Mouse (Mus musculus): ENCODE measurements around the gene Anks1b. TPM values are rescaled to one million over a fixed set of nuclear protein-coding genes. Genes with fewer than 3 reads are reported as not detected.
"Not testable (repeated sequence)": the region's sequence is repeated elsewhere in the genome, so short reads cannot be mapped to it uniquely, and the experiment has no call there.

Gene Anks1b
- polyA plus RNA-seq, 1 experiment, result 0.19 TPM

GRCm38 (mm10) chr10:90627532-90627931 lies 754.2 kb downstream of the Anks1b start:
- no peak for DNase-seq (ENCODE audit: low read depth in 1 of 2, low spot score in 2 of 2)
- H3K36me3 ChIP-seq (ENCODE audit: control insufficient read depth, insufficient read depth, low read length), result no peaks in the 10 kb centered on the region
- H3K4me1 ChIP-seq (ENCODE audit: control insufficient read depth, insufficient read depth, insufficient read length), result no peaks in the 10 kb centered on the region
- 81% methylated on average over 5 of the region's 5 CpGs for WGBS
- no peak overlapping the region for H3K4me3 ChIP-seq (ENCODE audit: extremely low read depth, insufficient read depth, insufficient read length)
- H3K27ac ChIP-seq (ENCODE audit: insufficient read depth, low read length), result no peak overlapping the region
- H3K27me3 ChIP-seq (ENCODE audit: control insufficient read depth, insufficient read depth, low read length), result no peaks in the 10 kb centered on the region
- TF ChIP-seq POLR2A (IDR thresholded peaks at IDR 0.05; ENCODE audit: low read depth, low read length) (no peak), CTCF (IDR thresholded peaks at IDR 0.05; ENCODE audit: extremely low read depth, insufficient read depth, insufficient read length, insufficient replicate concordance) (no peak)

GRCm38 (mm10) chr10:90630099-90630698 lies 756.9 kb downstream of the Anks1b start:
- 88% methylated on average over 7 of the region's 7 CpGs for WGBS
- H3K27me3 ChIP-seq (ENCODE audit: control insufficient read depth, insufficient read depth, low read length), result no peaks in the 10 kb centered on the region
- H3K4me3 ChIP-seq (ENCODE audit: extremely low read depth, insufficient read depth, insufficient read length), result no peak overlapping the region
- TF ChIP-seq CTCF (IDR thresholded peaks at IDR 0.05; ENCODE audit: extremely low read depth, insufficient read depth, insufficient read length, insufficient replicate concordance), result no peak
- TF ChIP-seq POLR2A (IDR thresholded peaks at IDR 0.05; ENCODE audit: low read depth, low read length), result no peak
- DNase-seq (ENCODE audit: low read depth in 1 of 2, low spot score in 2 of 2), result no peak
- H3K27ac ChIP-seq (ENCODE audit: insufficient read depth, low read length), result no peak overlapping the region
- H3K4me1 ChIP-seq (ENCODE audit: control insufficient read depth, insufficient read depth, insufficient read length), result no peaks in the 10 kb centered on the region
- no peaks in the 10 kb centered on the region for H3K36me3 ChIP-seq (ENCODE audit: control insufficient read depth, insufficient read depth, low read length)

DNA sequence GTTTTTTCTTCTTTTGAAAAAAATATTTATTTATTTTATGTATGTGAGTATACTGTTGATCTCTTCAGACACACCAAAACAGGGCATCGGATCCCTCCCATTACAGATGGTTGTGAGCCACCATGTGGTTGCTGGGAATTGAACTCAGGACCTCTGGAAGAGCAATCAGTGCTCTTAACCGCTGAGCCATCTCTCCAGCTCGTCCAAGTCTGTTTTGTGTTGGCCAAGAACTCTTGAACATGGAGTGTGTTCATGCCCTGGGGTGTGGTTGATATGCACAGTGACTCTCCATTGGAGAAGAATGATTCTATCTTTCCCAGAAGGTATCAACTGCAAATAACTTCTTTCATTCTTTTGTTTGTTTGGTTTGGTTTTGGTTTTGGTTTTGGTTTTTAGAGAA lies 757.5 kb downstream of the Anks1b start:
- not testable (repeated sequence) for H3K27me3 ChIP-seq (ENCODE audit: control insufficient read depth, insufficient read depth, low read length); DNase-seq (ENCODE audit: low read depth in 1 of 2, low spot score in 2 of 2); H3K36me3 ChIP-seq (ENCODE audit: control insufficient read depth, insufficient read depth, low read length); H3K4me1 ChIP-seq (ENCODE audit: control insufficient read depth, insufficient read depth, insufficient read length); H3K27ac ChIP-seq (ENCODE audit: insufficient read depth, low read length); H3K4me3 ChIP-seq (ENCODE audit: extremely low read depth, insufficient read depth, insufficient read length)
- 67% methylated on average over 3 of the region's 3 CpGs for WGBS

- TF ChIP-seq CTCF (IDR thresholded peaks at IDR 0.05; ENCODE audit: extremely low read depth, insufficient read depth, insufficient read length, insufficient replicate concordance) (no peak), POLR2A (IDR thresholded peaks at IDR 0.05; ENCODE audit: low read depth, low read length) (no peak)
- H3K27ac ChIP-seq (ENCODE audit: insufficient read depth, low read length), result no peak overlapping the region
- no peaks in the 10 kb centered on the region for H3K36me3 ChIP-seq (ENCODE audit: control insufficient read depth, insufficient read depth, low read length)
- no peak overlapping the region for H3K4me3 ChIP-seq (ENCODE audit: extremely low read depth, insufficient read depth, insufficient read length)
- H3K27me3 ChIP-seq (ENCODE audit: control insufficient read depth, insufficient read depth, low read length), result no peaks in the 10 kb centered on the region
- 76% methylated on average over 4 of the region's 4 CpGs for WGBS
- no peaks in the 10 kb centered on the region for H3K4me1 ChIP-seq (ENCODE audit: control insufficient read depth, insufficient read depth, insufficient read length)
- no peak for DNase-seq (ENCODE audit: low read depth in 1 of 2, low spot score in 2 of 2)
These were observed 764.0 kb downstream of the Anks1b start for GRCm38 (mm10) chr10:90637352-90637751.

- Histone ChIP-seq H3K4me3 (ENCODE audit: extremely low read depth, insufficient read depth, insufficient read length) (no peak overlapping the region), H3K36me3 (ENCODE audit: control insufficient read depth, insufficient read depth, low read length) (no peaks in the 10 kb centered on the region), H3K27me3 (ENCODE audit: control insufficient read depth, insufficient read depth, low read length) (no peaks in the 10 kb centered on the region), H3K4me1 (ENCODE audit: control insufficient read depth, insufficient read depth, insufficient read length) (no peaks in the 10 kb centered on the region), H3K27ac (ENCODE audit: insufficient read depth, low read length) (no peak overlapping the region)
- WGBS, result 69% methylated on average over 2 of the region's 2 CpGs
- no peak for DNase-seq (ENCODE audit: low read depth in 1 of 2, low spot score in 2 of 2)
- TF ChIP-seq POLR2A (IDR thresholded peaks at IDR 0.05; ENCODE audit: low read depth, low read length), result no peak
- TF ChIP-seq CTCF (IDR thresholded peaks at IDR 0.05; ENCODE audit: extremely low read depth, insufficient read depth, insufficient read length, insufficient replicate concordance), result no peak
These were observed 776.4 kb downstream of the Anks1b start for GRCm38 (mm10) chr10:90649681-90650080.

DNA sequence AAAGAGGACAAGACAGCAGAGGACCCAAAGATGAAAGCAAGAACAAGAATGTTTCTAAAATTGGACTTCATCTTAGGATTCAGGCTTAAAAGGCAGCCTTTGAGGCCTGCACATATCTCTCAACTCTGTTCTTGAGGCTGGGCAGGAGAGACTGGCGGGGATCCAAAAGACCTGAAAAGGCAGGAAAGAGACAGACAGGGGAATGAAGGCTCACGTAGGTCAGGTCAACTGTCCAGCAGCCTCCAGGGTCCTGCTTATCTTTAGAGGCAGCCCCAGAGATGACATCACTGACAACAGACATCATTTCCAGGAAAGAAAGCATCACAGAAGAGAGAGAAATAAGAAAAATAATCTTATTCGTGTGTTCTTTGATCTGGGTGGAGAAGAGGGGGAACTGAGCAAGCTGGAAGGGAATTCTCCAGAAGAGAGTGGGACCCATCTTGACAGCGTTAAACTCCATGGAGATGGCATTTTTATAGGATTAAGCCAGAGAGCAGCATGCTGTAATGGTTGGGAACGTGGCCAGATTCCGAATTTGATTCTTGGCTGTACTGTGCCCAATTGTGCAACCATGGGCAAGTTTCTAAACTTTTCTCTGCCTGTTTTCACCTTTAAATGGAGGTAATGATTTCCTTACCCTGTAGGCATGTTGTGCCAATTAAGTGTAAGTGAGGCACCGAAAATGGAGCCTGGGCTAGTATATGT lies 784.3 kb downstream of the Anks1b start:
- Histone ChIP-seq H3K27ac (ENCODE audit: insufficient read depth, low read length) (no peak overlapping the region), H3K36me3 (ENCODE audit: control insufficient read depth, insufficient read depth, low read length) (no peaks in the 10 kb centered on the region), H3K27me3 (ENCODE audit: control insufficient read depth, insufficient read depth, low read length) (no peaks in the 10 kb centered on the region), H3K4me3 (ENCODE audit: extremely low read depth, insufficient read depth, insufficient read length) (no peak overlapping the region), H3K4me1 (ENCODE audit: control insufficient read depth, insufficient read depth, insufficient read length) (no peaks in the 10 kb centered on the region)
- 75% methylated on average over 7 of the region's 7 CpGs for WGBS
- TF ChIP-seq CTCF (IDR thresholded peaks at IDR 0.05; ENCODE audit: extremely low read depth, insufficient read depth, insufficient read length, insufficient replicate concordance), result no peak
- TF ChIP-seq POLR2A (IDR thresholded peaks at IDR 0.05; ENCODE audit: low read depth, low read length), result no peak
- DNase-seq (ENCODE audit: low read depth in 1 of 2, low spot score in 2 of 2), result no peak

- WGBS, result 83% methylated on average over 2 of the region's 2 CpGs
- Histone ChIP-seq H3K27ac (ENCODE audit: insufficient read depth, low read length) (no peak overlapping the region), H3K27me3 (ENCODE audit: control insufficient read depth, insufficient read depth, low read length) (no peaks in the 10 kb centered on the region), H3K36me3 (ENCODE audit: control insufficient read depth, insufficient read depth, low read length) (no peaks in the 10 kb centered on the region), H3K4me1 (ENCODE audit: control insufficient read depth, insufficient read depth, insufficient read length) (no peaks in the 10 kb centered on the region), H3K4me3 (ENCODE audit: extremely low read depth, insufficient read depth, insufficient read length) (no peak overlapping the region)
- DNase-seq (ENCODE audit: low read depth in 1 of 2, low spot score in 2 of 2), result no peak
- TF ChIP-seq POLR2A (IDR thresholded peaks at IDR 0.05; ENCODE audit: low read depth, low read length), result no peak
These were observed 793.4 kb downstream of the Anks1b start for GRCm38 (mm10) chr10:90666746-90667145.
